Mouse (Mus musculus) erythroid progenitor cell, adult 5-6 weeks (primary cell): Measurements from ENCODE around the gene Rab4b. TPM values are rescaled to one million over a fixed set of nuclear protein-coding genes. Genes with fewer than 3 reads are reported as not detected.
A peak's percentile ranks its signal among the peaks of the same experiment; 100 is the strongest.

Experiments used
- ATAC-seq: replicated peaks from 2 replicates; pipeline ENCODE4 v1.8.0; 2016; ENCODE audit warnings: moderate number of reproducible peaks, mild to moderate bottlenecking, moderate TSS enrichment, inconsistent platforms; ENCODE audit not compliant: poor library complexity, low FRiP score, severe bottlenecking
- total RNA-seq, 2 experiments: library from RNA; stranded (forward) in 1 of 2; stranded (reverse) in 1 of 2; fragments of 150-400 nt in 1 of 2; fragments of 186-747, 209-891 nt in 1 of 2; gene quantifications; 2 replicates each; pipeline versions ENCODE4 v1.2.3 to v1.2.4; 2015 to 2017; ENCODE audit warnings: low replicate concordance in 2 of 2

Gene Rab4b
- total RNA-seq, 2 experiments from 2014 or later: 3.2 to 9.2 TPM

GRCm38 (mm10) chr7:27163450-27163805 is 15.3 kb downstream of the Rab4b start:
- no peak for ATAC-seq

- no peak for ATAC-seq
Observed at GRCm38 (mm10) chr7:27162780-27163449, 15.8 kb downstream of the Rab4b start.

GRCm38 (mm10) chr7:27161744-27162143 is 17.0 kb downstream of the Rab4b start:
- no peak for ATAC-seq

- ATAC-seq: no peak
Observed at GRCm38 (mm10) chr7:27160921-27161320, 17.8 kb downstream of the Rab4b start.

GRCm38 (mm10) chr7:27159882-27160281 is 18.8 kb downstream of the Rab4b start:
- ATAC-seq: peak; percentile 79

- no peak for ATAC-seq
Observed at GRCm38 (mm10) chr7:27159256-27159655, 19.4 kb downstream of the Rab4b start.

- ATAC-seq: no peak
Observed at GRCm38 (mm10) chr7:27158171-27158570, 20.5 kb downstream of the Rab4b start.

GRCm38 (mm10) chr7:27156005-27156404 is 22.7 kb downstream of the Rab4b start:
- ATAC-seq: no peak

GRCm38 (mm10) chr7:27153205-27153764 is 25.4 kb downstream of the Rab4b start, which contains the start of gene Cyp2t4:
Gene Cyp2t4, plus strand, starts transcription at chr7:27153714.
- ATAC-seq: peak; percentile 43; the same call in 1 of the 2 replicates

- ATAC-seq: no peak
Observed at GRCm38 (mm10) chr7:27136410-27136996, 42.2 kb downstream of the Rab4b start.

- ATAC-seq: no peak
Observed at GRCm38 (mm10) chr7:27133757-27134156, 44.9 kb downstream of the Rab4b start.

- no peak for ATAC-seq
Observed at GRCm38 (mm10) chr7:27133156-27133555, 45.5 kb downstream of the Rab4b start.

GRCm38 (mm10) chr7:27132588-27132987 is 46.1 kb downstream of the Rab4b start:
- no peak for ATAC-seq

- no peak for ATAC-seq
Observed at GRCm38 (mm10) chr7:27131387-27131786, 47.3 kb downstream of the Rab4b start.

- ATAC-seq: no peak
Observed at GRCm38 (mm10) chr7:27130521-27131370, 48.0 kb downstream of the Rab4b start.

GRCm38 (mm10) chr7:27129811-27130210 is 48.9 kb downstream of the Rab4b start:
- no peak for ATAC-seq

GRCm38 (mm10) chr7:27128946-27129345 is 49.8 kb downstream of the Rab4b start:
- ATAC-seq: no peak

GRCm38 (mm10) chr7:27128162-27128561 is 50.5 kb downstream of the Rab4b start:
- ATAC-seq: no peak

GRCm38 (mm10) chr7:27124969-27125368 is 53.7 kb downstream of the Rab4b start:
- ATAC-seq: no peak

- no peak for ATAC-seq
Observed at GRCm38 (mm10) chr7:27124305-27124832, 54.3 kb downstream of the Rab4b start.
